Mouse (Mus musculus): ENCODE data around the gene Pou5f1. TPM values are rescaled to one million over a fixed set of nuclear protein-coding genes. Genes with fewer than 3 reads are reported as not detected.

The Pou5f1 gene
- polyA plus RNA-seq, 1 experiment from 2014 or later = not detected

DNA sequence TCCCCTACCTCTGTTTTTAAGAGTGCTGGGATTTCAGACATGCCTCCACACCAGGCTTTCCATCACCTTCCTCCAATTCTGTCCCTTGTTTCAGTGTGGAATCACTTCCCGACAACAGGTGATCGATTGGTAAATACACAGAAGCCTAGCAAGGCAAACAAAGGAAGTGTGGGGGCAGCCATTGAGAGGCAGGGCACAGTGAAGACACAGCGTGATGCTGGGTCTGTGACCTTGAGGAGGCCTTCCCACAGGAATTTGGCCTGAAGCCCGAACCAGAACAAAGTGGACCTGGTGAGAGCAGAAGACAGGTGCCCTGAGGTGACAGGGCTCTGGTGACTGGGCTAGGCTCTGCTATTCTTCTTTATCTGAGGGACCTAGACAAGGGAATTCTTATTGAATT, 20.1 kb upstream of the Pou5f1 start:
- no peak overlapping the region for H3K4me3 ChIP-seq (ENCODE audit: low read depth, low read length)
- no peak overlapping the region for H3K27ac ChIP-seq (ENCODE audit: low read depth)
- no peak overlapping the region for H3K4me2 ChIP-seq
- WGBS = 14% methylated on average over 4 of the region's 4 CpGs
- DNase-seq (no peak), ATAC-seq (ENCODE audit: insufficient read depth) (no peak)
- no peaks in the 10 kb centered on the region for H3K9me3 ChIP-seq (ENCODE audit: low read depth, low read length)
- no peaks in the 10 kb centered on the region for H3K27me3 ChIP-seq (ENCODE audit: insufficient read depth, low read length)
- H3K36me3 ChIP-seq (ENCODE audit: insufficient read depth) = no peaks in the 10 kb centered on the region
- H3K9ac ChIP-seq = no peak overlapping the region
- no peak for TF ChIP-seq CTCF (IDR thresholded peaks at IDR 0.05; ENCODE audit: low read depth)
- H3K4me1 ChIP-seq (ENCODE audit: insufficient read depth) = no peaks in the 10 kb centered on the region

DNA sequence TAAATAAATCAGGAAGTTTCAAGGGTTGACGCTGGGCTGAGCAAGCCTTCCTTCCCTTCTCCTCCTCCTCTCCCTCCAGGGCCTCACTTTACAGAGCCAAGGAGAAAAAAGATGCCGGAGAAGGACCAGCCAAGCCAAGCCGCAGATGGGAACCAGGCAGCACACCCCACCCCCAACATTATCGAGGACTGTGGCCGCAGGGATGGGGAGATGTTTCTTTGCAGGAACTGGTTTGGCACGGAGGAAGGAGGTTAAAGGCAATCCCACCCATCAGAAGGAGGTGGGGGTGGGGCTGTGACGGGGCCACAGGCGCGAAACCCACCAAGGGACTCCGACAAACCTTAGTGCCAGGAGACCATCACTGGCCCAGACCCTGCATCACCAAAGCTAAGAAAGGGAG, 19.1 kb upstream of the Pou5f1 start:
- no peak for DNase-seq
- TF ChIP-seq CTCF (IDR thresholded peaks at IDR 0.05; ENCODE audit: low read depth) = no peak
- WGBS = 39% methylated on average over 10 of the region's 10 CpGs
- Histone ChIP-seq H3K4me1 (ENCODE audit: insufficient read depth) (no peaks in the 10 kb centered on the region), H3K4me3 (ENCODE audit: low read depth, low read length) (no peak overlapping the region), H3K36me3 (ENCODE audit: insufficient read depth) (no peaks in the 10 kb centered on the region), H3K4me2 (no peak overlapping the region), H3K27me3 (ENCODE audit: insufficient read depth, low read length) (no peaks in the 10 kb centered on the region), H3K27ac (ENCODE audit: low read depth) (no peak overlapping the region), H3K9ac (no peak overlapping the region), H3K9me3 (ENCODE audit: low read depth, low read length) (no peaks in the 10 kb centered on the region)
- no peak for ATAC-seq (ENCODE audit: insufficient read depth)

DNA sequence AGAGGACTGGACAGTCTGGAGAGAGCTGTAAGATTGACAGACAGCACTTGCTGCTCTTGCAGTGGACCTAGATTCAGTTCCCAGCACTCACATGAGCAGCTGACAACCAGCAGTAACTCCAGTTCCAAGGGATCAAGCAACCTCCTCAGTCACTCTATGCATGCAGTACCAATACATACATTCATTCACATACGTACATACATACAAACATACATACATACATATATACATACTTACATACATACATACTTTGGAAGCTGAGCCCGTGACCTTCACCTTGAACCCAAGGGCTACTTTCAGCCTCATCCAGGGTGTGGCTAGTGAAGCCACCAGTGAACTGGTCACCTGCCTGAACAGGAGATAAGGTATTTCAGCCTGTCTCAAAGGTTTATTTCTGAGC, 17.8 kb upstream of the Pou5f1 start:
- Histone ChIP-seq H3K36me3 (ENCODE audit: insufficient read depth) (no peaks in the 10 kb centered on the region), H3K9me3 (ENCODE audit: low read depth, low read length) (no peaks in the 10 kb centered on the region), H3K4me1 (ENCODE audit: insufficient read depth) (no peaks in the 10 kb centered on the region), H3K4me3 (ENCODE audit: low read depth, low read length) (no peak overlapping the region), H3K27me3 (ENCODE audit: insufficient read depth, low read length) (no peaks in the 10 kb centered on the region), H3K27ac (ENCODE audit: low read depth) (no peak overlapping the region), H3K9ac (no peak overlapping the region), H3K4me2 (no peak overlapping the region)
- WGBS = 83% methylated on average over 2 of the region's 2 CpGs
- ATAC-seq (ENCODE audit: insufficient read depth) = no peak
- no peak for TF ChIP-seq CTCF (IDR thresholded peaks at IDR 0.05; ENCODE audit: low read depth)
- DNase-seq = no peak

DNA sequence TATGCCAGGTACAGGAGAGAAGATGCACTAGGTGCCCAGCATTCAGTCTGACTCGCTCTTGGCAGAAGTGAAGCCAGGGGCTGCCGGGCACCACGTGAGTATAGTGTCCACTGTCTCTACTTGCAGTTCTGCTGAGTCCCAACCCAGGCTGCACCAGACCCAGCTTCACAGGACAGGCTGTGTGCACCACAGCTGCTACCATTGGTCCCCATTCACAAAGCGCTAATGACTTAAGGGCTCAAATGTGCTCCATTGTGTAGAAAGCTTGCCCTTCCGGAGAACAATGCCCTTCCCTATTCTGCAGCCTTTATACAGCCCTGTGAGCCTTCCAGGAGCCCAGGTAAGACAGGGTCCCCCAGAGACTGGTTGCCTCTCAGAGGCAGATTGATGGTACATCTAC, 15.5 kb upstream of the Pou5f1 start:
- H3K27me3 ChIP-seq (ENCODE audit: insufficient read depth, low read length) = no peaks in the 10 kb centered on the region
- WGBS = 71% methylated on average over 5 of the region's 5 CpGs
- H3K9ac ChIP-seq = no peak overlapping the region
- H3K4me2 ChIP-seq = no peak overlapping the region
- no peaks in the 10 kb centered on the region for H3K9me3 ChIP-seq (ENCODE audit: low read depth, low read length)
- no peak for DNase-seq
- no peak overlapping the region for H3K27ac ChIP-seq (ENCODE audit: low read depth)
- H3K36me3 ChIP-seq (ENCODE audit: insufficient read depth) = no peaks in the 10 kb centered on the region
- no peak for TF ChIP-seq CTCF (IDR thresholded peaks at IDR 0.05; ENCODE audit: low read depth)
- no peak overlapping the region for H3K4me3 ChIP-seq (ENCODE audit: low read depth, low read length)
- ATAC-seq (ENCODE audit: insufficient read depth) = no peak
- H3K4me1 ChIP-seq (ENCODE audit: insufficient read depth) = no peaks in the 10 kb centered on the region

DNA sequence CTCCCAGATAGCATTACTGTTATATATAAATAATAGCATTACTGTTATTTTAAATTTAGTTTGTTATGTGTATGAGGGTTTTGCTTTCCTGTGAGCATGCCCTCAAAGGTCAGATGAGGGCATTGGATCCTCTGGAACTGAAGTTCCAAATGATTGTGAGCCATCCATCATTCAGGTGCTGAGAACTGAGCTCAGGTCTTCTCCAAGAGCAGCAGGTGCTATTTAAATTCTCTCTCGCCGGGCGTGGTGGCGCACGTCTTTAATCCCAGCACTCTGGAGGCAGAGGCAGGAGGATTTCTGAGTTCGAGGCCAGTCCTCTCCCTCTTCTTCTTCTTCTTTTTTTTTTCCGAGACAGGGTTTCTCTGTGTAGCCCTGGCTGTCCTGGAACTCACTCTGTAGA, 8.7 kb upstream of the Pou5f1 start:
- no peak overlapping the region for H3K27ac ChIP-seq (ENCODE audit: low read depth)
- no peaks in the 10 kb centered on the region for H3K27me3 ChIP-seq (ENCODE audit: insufficient read depth, low read length)
- ATAC-seq (ENCODE audit: insufficient read depth) (no peak), DNase-seq (no peak)
- no peak overlapping the region for H3K4me2 ChIP-seq
- no peak overlapping the region for H3K9ac ChIP-seq
- no peaks in the 10 kb centered on the region for H3K9me3 ChIP-seq (ENCODE audit: low read depth, low read length)
- no peak overlapping the region for H3K4me3 ChIP-seq (ENCODE audit: low read depth, low read length)
- no peak for TF ChIP-seq CTCF (IDR thresholded peaks at IDR 0.05; ENCODE audit: low read depth)
- H3K4me1 ChIP-seq (ENCODE audit: insufficient read depth) = no peaks in the 10 kb centered on the region
- no peaks in the 10 kb centered on the region for H3K36me3 ChIP-seq (ENCODE audit: insufficient read depth)
- WGBS = 95% methylated on average over 7 of the region's 7 CpGs

DNA sequence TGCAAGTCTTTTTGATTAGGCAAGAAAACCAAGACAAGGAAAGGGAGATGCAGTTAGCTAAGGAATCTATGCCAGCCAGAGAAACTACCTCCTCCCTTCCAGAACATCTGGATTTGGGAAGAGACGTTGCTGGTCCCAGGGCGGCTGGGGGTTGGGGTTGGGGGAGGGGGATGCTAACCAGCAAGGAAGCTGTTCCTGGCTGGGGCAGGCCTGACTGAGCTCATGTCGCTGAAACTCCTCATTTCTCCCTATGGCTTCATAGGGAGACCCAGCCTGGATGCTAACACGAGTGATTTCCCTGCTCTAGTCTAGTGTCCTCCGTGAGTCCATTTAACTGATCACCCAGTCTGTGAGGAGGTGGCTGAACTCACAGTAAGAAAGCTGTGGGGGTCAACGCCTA, 3.6 kb upstream of the Pou5f1 start:
- no peak overlapping the region for H3K27ac ChIP-seq (ENCODE audit: low read depth)
- no peaks in the 10 kb centered on the region for H3K4me1 ChIP-seq (ENCODE audit: insufficient read depth)
- TF ChIP-seq CTCF (IDR thresholded peaks at IDR 0.05; ENCODE audit: low read depth) = no peak
- 9% methylated on average over 6 of the region's 6 CpGs for WGBS
- peaks cover 16% of the 10 kb centered on the region for H3K27me3 ChIP-seq (ENCODE audit: insufficient read depth, low read length)
- no peak overlapping the region for H3K4me3 ChIP-seq (ENCODE audit: low read depth, low read length)
- no peak for DNase-seq
- no peaks in the 10 kb centered on the region for H3K9me3 ChIP-seq (ENCODE audit: low read depth, low read length)
- no peak for ATAC-seq (ENCODE audit: insufficient read depth)
- no peak overlapping the region for H3K4me2 ChIP-seq
- no peak overlapping the region for H3K9ac ChIP-seq
- H3K36me3 ChIP-seq (ENCODE audit: insufficient read depth) = no peaks in the 10 kb centered on the region

DNA sequence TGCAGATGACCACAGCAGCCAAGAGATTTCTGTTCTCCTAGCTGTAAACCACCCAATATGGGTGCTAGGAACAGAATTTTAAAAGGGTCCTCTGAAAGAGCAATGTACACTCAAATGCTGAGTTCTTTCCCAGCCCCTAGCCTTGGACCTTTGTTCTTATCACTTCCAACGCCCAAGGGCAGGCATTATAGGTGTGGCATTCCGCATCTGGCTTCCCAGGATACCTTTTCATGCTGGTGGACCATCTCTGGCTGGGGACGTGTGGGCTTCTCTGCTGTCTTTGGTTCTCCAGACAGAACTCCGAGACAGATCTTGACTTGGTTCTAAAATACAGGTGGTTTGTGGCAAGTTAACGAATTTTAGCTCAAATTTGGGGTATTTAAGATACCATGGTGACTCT, 3.1 kb upstream of the Pou5f1 start:
- Histone ChIP-seq H3K4me1 (ENCODE audit: insufficient read depth) (no peaks in the 10 kb centered on the region), H3K27me3 (ENCODE audit: insufficient read depth, low read length) (peaks cover 22% of the 10 kb centered on the region), H3K36me3 (ENCODE audit: insufficient read depth) (no peaks in the 10 kb centered on the region), H3K9ac (no peak overlapping the region), H3K4me2 (no peak overlapping the region), H3K9me3 (ENCODE audit: low read depth, low read length) (no peaks in the 10 kb centered on the region), H3K27ac (ENCODE audit: low read depth) (no peak overlapping the region), H3K4me3 (ENCODE audit: low read depth, low read length) (no peak overlapping the region)
- DNase-seq (no peak), ATAC-seq (ENCODE audit: insufficient read depth) (no peak)
- WGBS = 56% methylated on average over 5 of the region's 5 CpGs
- no peak for TF ChIP-seq CTCF (IDR thresholded peaks at IDR 0.05; ENCODE audit: low read depth)

DNA sequence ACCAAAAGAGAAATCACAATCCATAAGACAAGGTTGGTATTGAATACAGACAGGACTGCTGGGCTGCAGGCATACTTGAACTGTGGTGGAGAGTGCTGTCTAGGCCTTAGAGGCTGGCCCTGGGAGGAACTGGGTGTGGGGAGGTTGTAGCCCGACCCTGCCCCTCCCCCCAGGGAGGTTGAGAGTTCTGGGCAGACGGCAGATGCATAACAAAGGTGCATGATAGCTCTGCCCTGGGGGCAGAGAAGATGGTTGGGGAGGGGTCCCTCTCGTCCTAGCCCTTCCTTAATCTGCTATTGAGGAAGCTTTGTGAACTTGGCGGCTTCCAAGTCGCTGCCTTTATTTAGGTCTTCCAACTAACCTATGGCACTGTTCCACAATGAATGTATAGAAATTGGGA, 2.0 kb upstream of the Pou5f1 start:
- H3K36me3 ChIP-seq (ENCODE audit: insufficient read depth) = no peaks in the 10 kb centered on the region
- DNase-seq (no peak), ATAC-seq (ENCODE audit: insufficient read depth) (no peak)
- H3K4me2 ChIP-seq = no peak overlapping the region
- no peak overlapping the region for H3K9ac ChIP-seq
- no peaks in the 10 kb centered on the region for H3K9me3 ChIP-seq (ENCODE audit: low read depth, low read length)
- WGBS = 31% methylated on average over 5 of the region's 5 CpGs
- TF ChIP-seq CTCF (IDR thresholded peaks at IDR 0.05; ENCODE audit: low read depth) = no peak
- peaks cover 25% of the 10 kb centered on the region for H3K27me3 ChIP-seq (ENCODE audit: insufficient read depth, low read length)
- no peak overlapping the region for H3K4me3 ChIP-seq (ENCODE audit: low read depth, low read length)
- H3K27ac ChIP-seq (ENCODE audit: low read depth) = no peak overlapping the region
- H3K4me1 ChIP-seq (ENCODE audit: insufficient read depth) = no peaks in the 10 kb centered on the region

All from lung, embryonic 14.5 days (tissue).